Mouse (Mus musculus) kidney, adult 2 months (tissue): ENCODE measurements around the gene Szrd1.

Experiments
- CTCF ChIP-seq: fragments of 200-500 bp; conservative IDR thresholded peaks from 2 replicates; pipeline ENCODE4 v1.5.1; 2011; ENCODE audit warnings: low read depth, mild to moderate bottlenecking, control low read depth, low read length, moderate library complexity, mixed read lengths; ENCODE audit not compliant: insufficient read depth, insufficient read length
- POLR2A ChIP-seq: fragments of 200-500 bp; IDR thresholded peaks from one replicate; pipeline ENCODE4 v1.6.1; 2011; ENCODE audit warnings: low read depth, low read length, control low read depth

DNA sequence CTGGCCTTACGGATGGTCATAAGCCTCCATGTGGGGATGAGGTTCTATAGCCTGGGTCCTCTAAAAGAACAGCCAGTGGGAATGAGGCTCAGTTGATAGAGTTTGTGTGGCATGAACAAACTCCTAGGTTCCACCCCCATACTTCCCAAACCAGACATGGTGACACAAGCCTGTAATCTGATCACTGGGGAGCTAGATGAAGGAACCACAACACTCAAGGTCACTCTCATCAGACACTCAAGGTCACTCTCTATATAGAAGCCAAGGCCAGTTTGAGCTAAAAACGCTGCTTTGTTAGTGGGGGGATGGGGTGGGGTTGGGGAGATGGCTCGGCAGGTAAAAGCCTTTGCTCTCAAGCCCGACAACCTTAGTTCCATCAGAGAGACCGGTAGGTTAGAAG lies 39.6 kb downstream of the Szrd1 start:
- TF ChIP-seq CTCF (no peak), POLR2A (no peak)
